Mouse (Mus musculus): ENCODE data around the gene Spn.

GRCm38 (mm10) chr7:127145387-127146266 is 8.0 kb upstream of the Spn start:
- no peak for TF ChIP-seq GATA1 (IDR thresholded peaks at IDR 0.05; ENCODE audit: low read depth, low read length)
- no peak for TF ChIP-seq CTCF (IDR thresholded peaks at IDR 0.05 in 2 of 3, conservative IDR thresholded peaks at IDR 0.05 in 1 of 3; ENCODE audit: control insufficient read depth in 1 of 3, insufficient read depth in 1 of 3, low read depth in 2 of 3, low read length in 3 of 3, poor library complexity in 1 of 3, severe bottlenecking in 1 of 3)
- no peak for TF ChIP-seq TAL1 (IDR thresholded peaks at IDR 0.05; ENCODE audit: low read length)
